Mouse (Mus musculus): Measurements from ENCODE around the gene Nemp1.
"Not testable (repeated sequence)": the region's sequence is repeated elsewhere in the genome, so short reads cannot be mapped to it uniquely, and the experiment has no call there.

Nemp1 gene

GRCm38 (mm10) chr10:127645791-127646190 lies 20.9 kb upstream of the Nemp1 start:
- no peak for DNase-seq

- no peak for DNase-seq
These were observed 13.6 kb upstream of the Nemp1 start for GRCm38 (mm10) chr10:127652906-127653638.

GRCm38 (mm10) chr10:127654970-127655579 lies 11.6 kb upstream of the Nemp1 start:
- DNase-seq, result no peak

GRCm38 (mm10) chr10:127657617-127658016 lies 9.1 kb upstream of the Nemp1 start:
- not testable (repeated sequence) for DNase-seq

GRCm38 (mm10) chr10:127658076-127658475 lies 8.6 kb upstream of the Nemp1 start:
- no peak for DNase-seq

GRCm38 (mm10) chr10:127659551-127659950 lies 7.2 kb upstream of the Nemp1 start:
- no peak for DNase-seq

- DNase-seq, result peak in 1 of 2 experiments; percentile 32
These were observed 5.3 kb upstream of the Nemp1 start for GRCm38 (mm10) chr10:127661291-127661914.

GRCm38 (mm10) chr10:127661915-127662663 lies 4.6 kb upstream of the Nemp1 start:
- DNase-seq, result peak; percentile 65 to 67

- DNase-seq, result peak; percentile 60 to 69
These were observed 3.9 kb upstream of the Nemp1 start for GRCm38 (mm10) chr10:127662666-127663253.

- DNase-seq, result no peak
These were observed 3.1 kb upstream of the Nemp1 start for GRCm38 (mm10) chr10:127663590-127663989.

GRCm38 (mm10) chr10:127664166-127664565 lies 2.5 kb upstream of the Nemp1 start:
- no peak for DNase-seq

- DNase-seq, result no peak
These were observed 1.8 kb upstream of the Nemp1 start for GRCm38 (mm10) chr10:127664891-127665290.

- no peak for DNase-seq
These were observed 1.1 kb upstream of the Nemp1 start for GRCm38 (mm10) chr10:127665366-127666181.

- DNase-seq, result peak; percentile 62
These were observed 780 bp downstream of the Nemp1 start for GRCm38 (mm10) chr10:127667269-127668092.

- peak; percentile 69 to 72 for DNase-seq
These were observed 1.7 kb downstream of the Nemp1 start, which contains the start of gene Nab2 for GRCm38 (mm10) chr10:127668093-127669050. Gene Nab2 (minus strand): TSS chr10:127668568.

- peak; percentile 72 to 77 for DNase-seq
These were observed 2.5 kb downstream of the Nemp1 start for GRCm38 (mm10) chr10:127669170-127669569.

- DNase-seq, result no peak
These were observed 3.5 kb downstream of the Nemp1 start for GRCm38 (mm10) chr10:127670185-127670584.

- peak; percentile 42 to 57 for DNase-seq
These were observed 4.6 kb downstream of the Nemp1 start for GRCm38 (mm10) chr10:127671276-127671675.

GRCm38 (mm10) chr10:127674046-127674655 lies 7.5 kb downstream of the Nemp1 start:
- no peak for DNase-seq

All from cerebellum, postnatal 10 days (tissue).